Mouse (Mus musculus) adrenal gland, postnatal 4 days (tissue): Measurements from ENCODE around the gene Abcd1. TPM values are rescaled to one million over a fixed set of nuclear protein-coding genes. Genes with fewer than 3 reads are reported as not detected.
"Not testable (repeated sequence)": the region's sequence is repeated elsewhere in the genome, so short reads cannot be mapped to it uniquely, and the experiment has no call there.

Experiments used
- DNase-seq, 2 experiments: peaks; one replicate each; pipeline ENCODE4 v3.0.0; 2021 to 2022; ENCODE audit warnings: low spot score in 2 of 2, mixed read lengths in 2 of 2
- total RNA-seq, 2 experiments: library from RNA; stranded (reverse); gene quantifications; 2 replicates each; pipeline ENCODE4 v1.2.3; 2021

Gene Abcd1
- total RNA-seq, 2 experiments from 2014 or later: 28.9 to 29.6 TPM

GRCm38 (mm10) chrX:73739151-73739550 lies 22.8 kb downstream of the Abcd1 start:
- DNase-seq: no peak

GRCm38 (mm10) chrX:73739841-73740240 lies 23.4 kb downstream of the Abcd1 start:
- not testable (repeated sequence) for DNase-seq

DNA sequence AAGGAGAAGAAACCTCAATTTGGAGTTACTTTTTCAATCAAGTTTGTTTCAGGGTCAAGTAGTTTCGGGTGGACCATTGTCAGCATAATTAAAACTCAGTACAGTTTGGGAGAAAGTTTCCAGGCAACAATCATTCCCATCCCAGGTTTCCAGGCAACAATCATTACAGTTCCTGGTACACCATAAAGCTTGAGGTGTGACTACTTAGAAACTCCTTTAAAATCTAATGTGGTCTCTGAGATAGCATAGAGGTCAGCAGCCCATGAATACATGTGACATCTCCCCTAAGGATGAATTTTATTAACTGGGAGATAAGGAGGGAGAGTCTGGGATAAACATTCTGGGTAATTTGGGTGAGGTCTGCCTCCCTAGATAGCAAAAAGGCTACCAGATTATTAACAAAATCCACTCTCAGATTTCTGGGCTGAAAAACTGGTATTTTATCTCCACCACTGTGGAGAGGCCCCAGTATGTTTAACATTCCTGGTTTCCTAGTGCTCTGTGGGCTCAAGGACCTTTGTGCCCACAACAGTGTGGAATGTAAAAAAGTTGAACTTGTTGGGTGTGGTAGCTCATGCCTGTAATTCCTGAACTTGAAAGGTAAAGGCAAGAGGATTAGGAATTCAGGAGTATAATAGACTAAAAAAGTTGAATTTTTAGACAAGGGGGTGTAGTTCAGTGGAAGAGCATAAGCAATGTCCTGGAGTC lies 28.5 kb downstream of the Abcd1 start:
- DNase-seq: no peak

DNA sequence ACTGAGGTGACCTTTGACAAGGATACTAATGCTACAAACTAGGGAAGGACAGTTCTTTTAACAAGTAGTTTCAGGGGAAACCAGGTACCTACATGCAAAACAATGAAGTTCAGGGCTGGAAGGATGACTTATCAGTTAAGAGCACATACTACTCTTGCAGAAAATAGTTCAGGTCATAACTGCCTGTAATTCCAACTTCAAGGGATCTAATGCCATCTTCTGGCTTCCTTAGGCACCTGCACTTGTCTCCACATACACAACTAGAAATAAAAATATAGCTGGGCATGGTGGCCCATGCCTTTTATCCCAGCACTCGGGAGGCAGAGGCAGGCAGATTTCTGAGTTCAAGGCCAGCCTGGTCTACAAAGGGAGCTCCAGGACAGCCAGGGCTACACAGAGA lies 32.6 kb downstream of the Abcd1 start:
- no peak for DNase-seq

- no peak for DNase-seq
These were observed 40.1 kb downstream of the Abcd1 start, which contains the start of gene Plxnb3 for GRCm38 (mm10) chrX:73756334-73757140. Plxnb3 (plus strand) TSS chrX:73757090.

DNA sequence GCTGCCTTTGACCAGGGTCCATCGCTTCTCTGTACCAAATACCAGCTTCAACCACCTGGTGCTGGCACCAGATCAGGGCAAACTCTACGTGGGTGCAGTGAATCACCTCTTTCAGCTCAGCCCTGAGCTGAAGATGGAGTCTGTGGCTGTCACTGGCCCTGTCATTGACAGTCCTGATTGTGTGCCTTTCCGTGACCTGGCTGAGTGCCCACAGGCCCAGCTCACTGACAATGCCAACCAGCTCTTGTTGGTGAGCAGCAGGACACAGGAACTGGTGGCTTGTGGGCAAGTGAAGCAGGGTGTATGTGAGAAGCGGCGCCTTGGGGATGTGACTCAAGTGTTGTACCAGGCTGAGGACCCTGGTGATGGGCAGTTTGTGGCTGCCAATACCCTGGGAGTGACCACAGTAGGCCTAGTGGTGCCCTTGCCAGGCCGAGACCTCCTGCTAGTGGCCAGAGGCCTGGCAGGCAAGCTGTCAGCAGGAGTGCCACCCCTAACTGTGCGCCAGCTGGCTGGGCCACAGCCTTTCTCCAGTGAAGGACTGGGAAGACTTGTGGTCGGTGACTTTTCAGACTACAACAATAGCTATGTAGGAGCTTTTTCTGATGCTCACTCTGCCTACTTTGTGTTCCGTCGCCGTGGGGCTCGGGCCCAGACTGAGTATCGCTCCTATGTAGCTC lies 42.4 kb downstream of the Abcd1 start:
- no peak for DNase-seq

DNA sequence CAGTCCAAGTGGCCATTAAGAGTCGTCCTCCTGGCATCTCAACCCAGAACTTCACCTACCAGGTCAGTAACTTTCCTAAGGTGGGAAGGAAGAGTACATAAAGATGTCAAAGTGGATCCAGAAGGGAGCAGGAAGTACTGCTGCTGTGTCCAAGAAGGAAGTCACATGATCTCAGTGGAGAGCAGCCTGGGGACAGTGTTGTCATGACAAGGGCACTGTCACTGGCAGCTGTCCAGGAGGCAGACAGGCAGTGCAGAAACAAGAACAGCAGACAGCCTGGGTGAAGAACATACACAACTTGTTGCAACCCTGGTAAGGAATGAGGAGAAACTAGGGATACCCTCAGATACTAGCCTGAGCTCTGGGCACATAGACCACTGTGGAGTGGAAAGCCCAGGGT lies 48.9 kb downstream of the Abcd1 start:
- DNase-seq: peak in 1 of 2 experiments; percentile 25

- no peak for DNase-seq
These were observed 50.9 kb downstream of the Abcd1 start for GRCm38 (mm10) chrX:73767267-73767666.

DNA sequence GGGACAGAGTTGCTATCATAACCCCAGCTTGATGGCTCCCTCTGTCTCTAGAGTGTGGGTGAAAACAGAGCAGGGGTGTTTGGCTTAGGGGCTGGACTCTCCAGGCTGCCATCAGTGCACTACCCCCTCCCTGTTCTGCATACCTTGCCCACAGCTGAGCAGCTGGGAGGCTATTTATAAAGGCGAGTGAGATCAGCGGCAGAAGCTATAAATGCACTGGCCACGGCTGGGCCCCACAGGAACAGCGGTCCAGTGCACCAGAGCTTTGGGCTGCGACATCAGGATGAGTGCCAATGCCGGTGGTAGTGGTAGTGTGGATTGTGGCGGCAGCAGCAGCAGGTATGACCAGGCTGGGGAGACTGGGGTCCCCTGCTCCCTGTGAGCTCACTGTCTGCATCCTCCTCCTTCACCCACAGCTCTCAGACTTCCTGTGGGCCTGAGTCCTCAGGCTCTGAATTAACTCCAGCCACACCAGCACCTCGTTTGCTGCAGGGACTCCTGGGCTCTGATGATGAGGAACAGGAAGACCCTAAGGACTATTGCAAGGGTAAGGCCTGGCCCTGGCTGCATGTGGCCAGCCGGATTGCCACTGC lies 57.9 kb downstream of the Abcd1 start, which contains the start of gene Srpk3:
Gene Srpk3 (plus strand): TSS at position 238 of the 593 bp plus-strand sequence.
- no peak for DNase-seq

DNA sequence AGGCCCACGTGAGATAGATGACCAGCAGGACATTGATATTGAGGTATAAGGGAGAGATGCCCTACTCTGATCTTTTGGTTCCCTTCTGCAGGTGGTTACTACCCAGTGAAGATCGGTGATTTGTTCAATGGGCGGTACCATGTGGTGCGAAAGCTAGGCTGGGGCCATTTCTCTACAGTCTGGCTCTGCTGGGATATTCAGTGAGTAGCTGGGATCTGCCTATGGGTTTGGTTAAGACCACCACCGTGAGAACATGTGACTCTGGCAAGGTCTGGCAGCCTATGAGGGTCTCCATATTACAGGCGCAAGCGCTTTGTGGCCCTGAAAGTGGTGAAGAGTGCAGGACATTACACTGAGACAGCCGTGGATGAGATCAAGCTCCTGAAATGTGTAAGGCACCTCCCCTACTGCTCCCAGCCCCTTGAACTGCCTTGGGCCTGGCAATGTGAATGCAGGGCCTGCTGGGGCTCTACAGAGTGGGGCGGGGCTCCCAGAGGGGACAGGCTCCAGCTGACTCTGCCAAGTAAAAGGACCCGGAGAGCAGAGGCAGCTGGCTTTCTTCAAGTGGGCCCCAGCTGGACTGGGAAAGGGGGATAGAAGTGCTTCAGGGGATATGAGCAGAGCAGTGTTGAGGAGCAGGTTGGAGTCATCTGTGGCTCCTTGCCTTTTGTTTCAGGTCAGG lies 58.5 kb downstream of the Abcd1 start:
- DNase-seq: no peak

- no peak for DNase-seq
These were observed 65.8 kb downstream of the Abcd1 start for GRCm38 (mm10) chrX:73782227-73782626.

GRCm38 (mm10) chrX:73785666-73786065 lies 69.3 kb downstream of the Abcd1 start:
- no peak for DNase-seq

DNA sequence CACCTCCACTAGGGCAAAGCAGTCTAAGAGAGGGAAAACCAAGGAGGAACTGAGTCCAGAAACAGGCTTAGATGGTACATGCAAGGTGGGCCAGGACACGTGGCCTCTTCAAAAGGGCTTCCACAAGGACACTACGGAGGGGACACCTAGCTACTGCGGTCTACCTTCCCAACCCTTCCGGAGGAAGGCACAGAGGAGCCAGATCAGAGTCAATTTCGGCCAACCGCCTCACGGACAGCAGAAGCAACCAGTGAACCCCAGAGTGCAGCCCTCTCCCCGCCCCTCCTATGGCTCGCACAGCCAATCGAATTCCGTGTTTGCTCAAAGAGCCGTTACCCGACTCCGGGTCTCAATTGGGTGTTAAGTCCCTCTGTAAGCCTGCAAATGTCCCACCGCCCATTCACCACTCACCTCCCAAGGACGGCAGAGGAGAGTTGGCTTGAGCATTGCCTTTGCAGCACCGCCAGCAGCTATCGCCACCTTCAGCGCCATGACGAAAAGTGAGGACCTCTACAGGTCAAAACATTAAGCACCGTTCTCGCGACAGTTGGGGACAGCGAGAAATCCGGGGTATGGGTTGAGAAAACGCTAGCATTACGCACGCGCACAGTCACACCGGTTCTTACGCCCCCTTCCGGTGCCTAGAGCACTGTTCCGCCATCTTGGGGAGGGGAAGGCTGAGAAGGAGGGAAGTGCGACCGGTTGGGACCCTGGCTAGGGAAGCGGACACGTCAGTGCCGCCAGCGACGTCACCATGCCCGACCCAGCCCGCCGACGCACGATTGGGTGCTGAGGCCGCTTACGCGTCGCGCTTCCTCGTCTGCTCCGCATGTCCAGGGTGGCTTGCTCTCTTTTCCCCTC lies 70.2 kb downstream of the Abcd1 start, which contains the start of the genes Idh3g and Ssr4:
Gene Idh3g (minus strand): TSS at position 534 of the 861 bp plus-strand sequence.
Gene Ssr4 (plus strand): TSS at position 665 of the 861 bp plus-strand sequence.
- peak; percentile 55 to 81 for DNase-seq

- DNase-seq: no peak
These were observed 70.8 kb downstream of the Abcd1 start for GRCm38 (mm10) chrX:73787225-73787558.

Other genes with a start within 250 kb of the Abcd1 start
- gene Bgn, start 233.0 kb upstream of the Abcd1 start, total RNA-seq: 100 to 1,000 TPM; 245 to 273 TPM
- 10 to 100 TPM; 20.3 to 22.6 TPM for gene Atp2b3, start 213.5 kb upstream of the Abcd1 start, total RNA-seq
- gene Dusp9, start 77.2 kb upstream of the Abcd1 start, total RNA-seq: 1 to 10 TPM; 2.1 to 4.1 TPM
- gene Pnck, start 56.5 kb upstream of the Abcd1 start, total RNA-seq: 10 to 100 TPM; 21.1 to 21.3 TPM
- gene Slc6a8, start 43.4 kb upstream of the Abcd1 start, total RNA-seq: 10 to 100 TPM; 66.1 to 78.9 TPM
- 100 to 1,000 TPM; 175 to 197 TPM for gene Bcap31, start 422 bp upstream of the Abcd1 start, total RNA-seq
- gene Plxnb3, start 40.5 kb downstream of the Abcd1 start, total RNA-seq: 1 to 10 TPM; 2.2 to 2.6 TPM
- gene Srpk3, start 57.8 kb downstream of the Abcd1 start, total RNA-seq: 1 to 10 TPM; 2.7 to 4.6 TPM
- gene Idh3g, start 70.3 kb downstream of the Abcd1 start, total RNA-seq: 100 to 1,000 TPM; 296 to 313 TPM
- 100 to 1,000 TPM; 182 to 189 TPM for gene Ssr4, start 70.4 kb downstream of the Abcd1 start, total RNA-seq
- gene Pdzd4, start 108.4 kb downstream of the Abcd1 start, total RNA-seq: 1 to 10 TPM; 8.2 to 9.8 TPM
- under 1 TPM in 1 of 2 experiments, not detected in 1; 0.76 TPM for gene Avpr2, start 175.5 kb downstream of the Abcd1 start, total RNA-seq
- 10 to 100 TPM; 27.6 to 45.7 TPM for gene L1cam, start 179.5 kb downstream of the Abcd1 start, total RNA-seq
- gene Arhgap4, start 205.3 kb downstream of the Abcd1 start, total RNA-seq: 10 to 100 TPM in 1 of 2 experiments, 1 to 10 TPM in 1; 6.6 to 10.1 TPM
- 100 to 1,000 TPM in 1 of 2 experiments, 10 to 100 TPM in 1; 98.4 to 104 TPM for gene Naa10, start 205.3 kb downstream of the Abcd1 start, total RNA-seq
- 10 to 100 TPM; 30.4 to 30.8 TPM for gene Renbp, start 214.3 kb downstream of the Abcd1 start, total RNA-seq
- 10 to 100 TPM; 93.9 to 95.8 TPM for gene Hcfc1, start 249.8 kb downstream of the Abcd1 start, total RNA-seq